Mouse (Mus musculus) cortical plate, adult 2 months (tissue): ENCODE results near the gene Olr1. TPM values are rescaled to one million over a fixed set of nuclear protein-coding genes. Genes with fewer than 3 reads are reported as not detected.
"Not testable (repeated sequence)": the region's sequence is repeated elsewhere in the genome, so short reads cannot be mapped to it uniquely, and the experiment has no call there.

Source experiments
- H3K27ac ChIP-seq: fragments of 200-500 bp; 2 replicates; pipeline ENCODE4 v1.5.1; 2012; ENCODE audit warnings: low read length, control low read depth, inconsistent platforms; ENCODE audit not compliant: insufficient read depth
- H3K4me1 ChIP-seq: fragments of 200-500 bp; 2 replicates; pipeline ENCODE4 v1.6.1; 2011; ENCODE audit warnings: low read length; ENCODE audit not compliant: control insufficient read depth, insufficient read depth
- H3K4me3 ChIP-seq: fragments of 200-500 bp; 2 replicates; pipeline ENCODE4 v1.5.1; 2011; ENCODE audit warnings: mild to moderate bottlenecking, low read length, control low read depth; ENCODE audit not compliant: insufficient read depth
- CTCF ChIP-seq: fragments of 200-500 bp; IDR thresholded peaks from 2 replicates; pipeline ENCODE4 v1.5.1; 2011; ENCODE audit warnings: mild to moderate bottlenecking, control low read depth, low read length; ENCODE audit not compliant: insufficient read depth; ENCODE audit errors: extremely low read depth
- POLR2A ChIP-seq: fragments of 200-500 bp; IDR thresholded peaks from 2 replicates; pipeline ENCODE4 v1.6.1; 2011; ENCODE audit warnings: mild to moderate bottlenecking, low read length, control low read depth; ENCODE audit not compliant: insufficient read depth; ENCODE audit errors: extremely low read depth
- polyA plus RNA-seq: library from polyadenylated mRNA; depleted of rRNA; stranded (reverse); fragments of >200 nt; gene quantifications from 2 replicates; pipeline ENCODE4 v1.2.3, GENCODE M21; 2012

The Olr1 gene
- polyA plus RNA-seq, 1 experiment, result not detected

DNA sequence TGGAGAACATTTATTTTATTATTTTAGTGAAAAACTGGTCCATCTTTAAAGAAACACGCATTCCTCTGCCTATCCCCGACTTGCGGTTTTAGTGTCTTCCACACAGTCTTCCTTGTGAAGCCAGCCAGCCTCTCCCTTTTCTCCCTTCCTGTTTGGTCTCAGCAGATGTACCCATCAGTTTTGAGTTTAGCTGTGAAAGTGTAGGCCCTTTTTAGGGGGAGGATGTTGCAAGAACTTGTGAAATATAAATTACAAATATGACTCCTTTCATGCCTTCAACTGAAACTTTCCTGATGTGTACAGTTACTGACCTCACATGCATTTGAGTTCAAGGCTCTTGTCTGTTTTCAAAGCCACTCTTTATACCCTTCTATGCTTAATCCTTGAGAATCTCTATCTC lies 8.1 kb upstream of the Olr1 start:
- Histone ChIP-seq H3K4me3 (no peak overlapping the region), H3K27ac (no peak overlapping the region), H3K4me1 (no peaks in the 10 kb centered on the region)
- no peak for TF ChIP-seq CTCF
- TF ChIP-seq POLR2A, result no peak

DNA sequence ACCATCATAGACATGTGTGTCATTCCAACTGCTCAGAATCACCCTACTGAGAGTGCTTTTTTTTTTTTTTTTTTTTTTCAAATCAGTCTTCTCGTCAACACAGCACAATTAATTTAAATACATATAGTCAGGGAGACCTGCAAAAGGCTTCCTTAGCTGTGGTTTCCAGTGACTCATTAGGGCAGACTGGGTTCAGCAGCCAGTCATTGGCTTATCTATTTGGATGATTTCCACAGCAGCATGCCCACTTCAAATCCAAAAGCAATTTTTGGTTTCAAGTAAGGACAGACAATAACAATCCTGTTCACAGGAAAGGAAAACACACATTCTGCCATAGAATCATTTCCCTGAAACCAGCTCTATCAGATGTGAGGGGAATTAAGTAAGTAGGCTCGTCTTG lies 7.4 kb upstream of the Olr1 start:
- Histone ChIP-seq H3K4me1 (no peaks in the 10 kb centered on the region), H3K4me3 (no peak overlapping the region), H3K27ac (no peak overlapping the region)
- TF ChIP-seq CTCF (no peak), POLR2A (no peak)

DNA sequence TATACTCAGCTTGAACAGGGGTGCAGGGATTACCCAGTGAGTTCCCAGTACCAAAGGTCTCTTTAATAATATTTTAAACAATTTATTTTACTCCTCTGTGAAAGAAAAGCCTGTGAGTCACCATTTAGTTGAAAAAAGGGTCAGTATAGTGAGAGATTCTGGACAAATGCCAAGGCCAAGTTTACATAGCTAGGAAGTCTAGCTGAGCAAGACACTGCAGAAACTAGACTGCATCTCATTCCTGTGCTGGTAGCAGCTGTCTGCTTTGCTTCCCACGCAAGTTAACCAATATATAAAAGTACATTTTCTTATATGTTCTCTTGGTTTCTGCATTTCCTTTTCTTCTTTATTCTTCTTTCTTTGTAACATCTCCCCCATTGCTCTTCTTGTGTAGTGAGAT lies 6.4 kb upstream of the Olr1 start:
- H3K4me1 ChIP-seq, result no peaks in the 10 kb centered on the region
- H3K4me3 ChIP-seq, result no peak overlapping the region
- TF ChIP-seq POLR2A, result no peak
- no peak for TF ChIP-seq CTCF
- no peak overlapping the region for H3K27ac ChIP-seq

DNA sequence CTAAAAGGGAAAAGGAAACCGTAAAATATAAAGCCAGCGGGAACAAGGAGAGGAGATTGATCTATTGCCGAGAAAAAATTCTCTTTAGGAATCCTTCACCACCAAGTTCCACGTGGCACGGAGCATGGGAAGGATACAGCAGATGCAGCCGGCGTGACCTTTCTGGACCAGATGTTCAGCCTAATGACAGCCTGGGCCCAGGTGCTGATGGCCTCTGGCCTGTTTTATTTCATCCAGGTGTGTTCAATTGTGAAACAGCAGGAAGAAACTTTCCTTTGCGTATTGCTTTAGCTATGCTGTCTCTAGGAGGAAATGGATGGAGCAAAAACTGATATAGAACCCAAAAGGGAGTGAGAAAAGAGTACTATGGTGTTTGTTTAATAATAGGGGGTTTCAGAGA lies 5.9 kb upstream of the Olr1 start:
- TF ChIP-seq POLR2A (no peak), CTCF (no peak)
- Histone ChIP-seq H3K4me3 (no peak overlapping the region), H3K27ac (no peak overlapping the region), H3K4me1 (no peaks in the 10 kb centered on the region)

DNA sequence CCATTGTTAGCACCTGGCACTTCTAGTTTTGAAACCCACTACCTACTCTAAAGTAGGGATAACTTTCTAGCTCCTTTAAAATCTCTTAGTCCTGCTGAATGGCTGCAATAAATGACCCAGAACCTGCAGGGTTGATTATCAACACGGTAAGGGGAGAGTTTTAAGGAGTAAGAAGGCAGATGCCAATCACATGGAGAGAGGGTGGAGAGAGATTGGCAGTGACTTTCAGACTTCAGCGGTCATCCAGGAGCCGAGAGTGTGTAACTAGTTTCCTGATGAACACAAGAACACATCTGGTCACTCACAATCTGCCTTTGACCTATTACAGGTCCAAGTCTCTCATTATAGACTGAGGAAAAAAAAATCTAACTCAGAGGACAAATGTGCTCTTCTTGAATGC lies 5.4 kb upstream of the Olr1 start, which contains the start of gene Tmem52b:
Gene Tmem52b (plus strand): TSS at position 189 of the 400 bp plus-strand sequence.
- Histone ChIP-seq H3K27ac (no peak within 1 kb of the TSS), H3K4me1 (no peaks in the 10 kb centered on the region), H3K4me3 (no peak within 1 kb of the TSS)
- no peak for TF ChIP-seq POLR2A

DNA sequence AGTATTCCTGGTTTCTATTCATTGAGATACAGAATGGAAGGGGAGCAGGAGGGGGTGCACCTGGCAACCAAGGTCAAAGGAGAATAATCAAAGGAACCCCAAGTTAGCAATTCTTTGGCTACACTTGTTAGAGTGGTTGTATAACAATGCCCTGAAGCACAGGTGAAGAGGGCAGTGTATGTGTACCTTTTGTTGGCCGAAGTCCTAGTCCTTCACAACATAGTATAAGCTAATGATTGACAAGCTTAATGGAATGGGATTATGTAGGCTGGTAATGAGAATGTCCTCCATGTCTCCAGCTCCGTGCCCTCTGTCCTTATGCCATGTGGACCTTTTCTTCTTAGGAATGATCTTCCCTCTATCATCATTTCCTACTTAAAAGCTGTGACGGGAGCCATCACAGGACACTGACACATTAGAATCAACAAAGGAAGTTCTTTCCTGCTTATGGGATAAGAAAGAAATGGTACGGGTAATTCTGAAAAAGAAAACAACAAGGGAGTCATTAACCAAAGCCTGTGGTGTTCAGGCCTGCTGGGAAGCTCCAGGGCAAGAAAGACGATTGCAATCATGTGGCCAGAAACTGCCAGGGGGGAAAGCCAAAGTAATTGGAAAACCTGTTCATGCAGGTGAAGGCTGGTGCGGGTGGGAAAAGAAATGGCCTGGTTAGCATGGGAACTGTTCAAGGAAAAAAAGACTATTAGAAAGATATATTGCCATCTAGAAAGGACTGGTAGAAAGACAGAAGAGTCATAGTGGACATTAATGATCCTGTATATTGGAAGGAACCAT lies 3.4 kb upstream of the Olr1 start:
- TF ChIP-seq POLR2A, result no peak
- TF ChIP-seq CTCF, result no peak
- H3K4me1 ChIP-seq, result no peaks in the 10 kb centered on the region
- H3K27ac ChIP-seq, result no peak overlapping the region
- no peak overlapping the region for H3K4me3 ChIP-seq

DNA sequence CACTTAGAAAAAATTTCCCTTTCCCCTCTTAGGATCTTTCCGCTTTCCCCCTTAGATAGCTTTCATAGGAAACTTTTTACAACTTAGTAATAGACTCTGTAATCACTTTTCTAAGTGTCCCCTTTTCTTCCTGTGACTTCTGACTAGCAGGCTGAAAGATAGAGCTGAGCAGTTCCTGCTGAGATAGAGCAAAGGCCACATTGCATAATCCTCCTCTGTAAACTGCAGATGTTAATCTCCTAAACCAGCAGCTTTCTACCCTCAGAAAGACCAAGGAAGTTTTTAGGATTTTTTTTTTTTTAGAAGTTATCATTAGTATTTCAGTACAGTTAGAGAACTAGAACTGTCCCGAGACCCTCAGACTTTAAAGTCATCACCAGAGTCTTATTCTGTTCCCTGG lies 3.5 kb downstream of the Olr1 start:
- TF ChIP-seq CTCF (no peak), POLR2A (no peak)
- Histone ChIP-seq H3K27ac (no peak overlapping the region), H3K4me1 (no peaks in the 10 kb centered on the region), H3K4me3 (no peak overlapping the region)

DNA sequence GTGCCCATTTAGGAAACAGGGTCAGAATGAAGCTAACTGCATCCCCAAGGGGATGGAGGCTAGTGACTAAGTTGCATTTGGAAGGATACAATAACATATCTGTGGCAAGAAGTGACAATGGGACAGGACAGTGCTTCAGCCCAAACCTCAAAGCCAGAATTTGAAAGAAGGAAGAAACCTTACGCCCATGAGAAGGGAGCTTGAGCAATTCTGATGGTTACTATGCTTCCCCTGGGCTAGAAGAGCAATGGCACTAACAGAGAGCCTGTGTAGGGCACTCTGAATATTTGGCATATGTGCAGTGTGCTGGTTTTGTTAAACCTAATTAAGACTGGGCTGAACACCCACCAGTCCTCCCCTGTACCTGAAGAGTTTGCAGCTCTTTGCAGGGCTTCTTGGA lies 7.4 kb downstream of the Olr1 start:
- not testable (repeated sequence) for H3K4me1 ChIP-seq, H3K4me3 ChIP-seq, H3K27ac ChIP-seq

DNA sequence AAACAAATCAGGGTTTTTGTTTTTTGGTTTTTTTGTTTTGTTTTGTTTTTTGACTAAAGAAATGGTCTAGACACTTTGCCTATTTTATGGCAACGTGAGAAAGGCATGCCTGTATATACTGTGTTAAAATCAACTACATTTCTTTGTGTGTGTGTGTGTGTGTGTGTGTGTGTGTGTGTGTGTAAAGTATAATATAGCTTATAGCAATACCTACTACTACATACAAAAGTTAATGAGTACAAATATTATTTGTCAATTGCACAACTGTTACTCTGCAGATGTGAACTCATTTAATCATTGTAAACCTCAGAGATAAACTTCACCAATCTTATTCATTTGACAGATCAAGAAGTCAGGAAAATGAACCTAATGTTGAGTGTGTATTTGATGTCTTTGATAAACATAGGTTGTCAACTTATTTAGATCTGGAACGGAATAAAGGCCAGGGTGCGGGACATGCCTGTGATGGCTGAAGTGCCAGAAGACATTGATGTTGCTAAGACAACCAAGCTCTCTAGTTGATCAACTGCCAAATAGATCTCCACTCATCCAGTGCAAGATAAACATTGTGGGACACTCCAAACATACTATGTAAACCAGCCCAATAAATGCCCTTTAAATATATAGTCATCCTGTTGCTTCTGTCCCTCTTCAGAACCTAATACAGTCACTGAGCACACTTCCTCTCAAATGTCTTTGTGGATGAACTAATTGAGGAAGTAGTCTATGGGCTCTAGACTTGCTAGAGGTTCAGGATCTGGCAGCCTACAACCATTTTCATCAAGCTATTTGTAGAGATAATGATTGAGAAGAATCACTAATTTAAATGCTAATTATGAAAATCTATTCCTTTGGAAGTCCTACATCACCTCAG lies 9.4 kb downstream of the Olr1 start:
- Histone ChIP-seq H3K4me1 (no peaks in the 10 kb centered on the region), H3K27ac (no peak overlapping the region), H3K4me3 (no peak overlapping the region)
- no peak for TF ChIP-seq POLR2A
- TF ChIP-seq CTCF, result no peak

DNA sequence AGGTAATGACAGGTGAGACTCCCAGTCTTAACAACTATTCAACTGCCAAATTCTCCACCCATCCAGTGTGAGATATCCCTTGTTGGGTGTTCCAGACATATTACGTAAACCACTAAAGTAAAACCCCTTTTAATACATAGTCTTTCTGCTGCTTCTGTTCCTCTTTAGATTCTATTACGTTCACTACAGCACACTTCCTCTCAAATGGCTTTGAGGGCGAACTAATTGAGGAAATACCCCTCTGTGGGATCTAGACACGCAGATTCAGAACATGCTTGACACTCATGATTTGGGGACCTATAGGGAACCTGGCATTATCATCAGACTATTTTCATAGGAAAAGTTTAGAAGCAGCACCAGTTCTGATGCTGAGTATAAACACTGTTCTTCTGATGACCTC lies 12.0 kb downstream of the Olr1 start:
- H3K4me3 ChIP-seq, result no peak overlapping the region
- TF ChIP-seq POLR2A (no peak), CTCF (no peak)
- no peak overlapping the region for H3K27ac ChIP-seq
- H3K4me1 ChIP-seq, result no peaks in the 10 kb centered on the region
